Mouse (Mus musculus) heart, adult 8-10 months (tissue): Measurements from ENCODE around the gene Gmnn. TPM values are rescaled to one million over a fixed set of nuclear protein-coding genes. Genes with fewer than 3 reads are reported as not detected.

Source experiments
- DNase-seq: peaks from one replicate; pipeline ENCODE4 v3.0.0; 2022; ENCODE audit warnings: low spot score
- total RNA-seq, 4 experiments: library from RNA; stranded (reverse); gene quantifications; 2 replicates each; pipeline ENCODE4 v1.2.4; 2022

Gene Gmnn
- total RNA-seq, 4 experiments from 2014 or later = 48.1 to 77.5 (median 69.4) TPM

DNA sequence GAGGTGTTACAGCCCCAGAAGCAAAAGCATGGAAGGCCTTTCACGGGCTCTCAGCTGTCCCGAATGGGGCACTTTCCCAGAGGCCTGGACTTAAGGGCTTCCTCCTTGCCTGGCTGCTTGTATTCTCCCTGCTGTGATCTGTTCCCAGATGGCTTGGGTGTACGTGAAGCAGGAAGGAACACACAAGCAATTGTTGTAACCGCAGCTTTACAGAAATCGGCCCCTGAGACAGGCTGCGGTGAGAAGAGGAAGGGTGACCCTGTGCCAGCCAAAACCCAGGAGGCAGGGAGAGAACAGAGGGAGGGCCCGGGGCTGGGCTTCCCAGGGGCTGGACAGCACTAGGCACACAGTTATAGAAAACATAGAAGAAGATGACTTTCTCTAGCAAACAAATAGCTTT is 50.8 kb downstream of the Gmnn start:
- no peak for DNase-seq

DNA sequence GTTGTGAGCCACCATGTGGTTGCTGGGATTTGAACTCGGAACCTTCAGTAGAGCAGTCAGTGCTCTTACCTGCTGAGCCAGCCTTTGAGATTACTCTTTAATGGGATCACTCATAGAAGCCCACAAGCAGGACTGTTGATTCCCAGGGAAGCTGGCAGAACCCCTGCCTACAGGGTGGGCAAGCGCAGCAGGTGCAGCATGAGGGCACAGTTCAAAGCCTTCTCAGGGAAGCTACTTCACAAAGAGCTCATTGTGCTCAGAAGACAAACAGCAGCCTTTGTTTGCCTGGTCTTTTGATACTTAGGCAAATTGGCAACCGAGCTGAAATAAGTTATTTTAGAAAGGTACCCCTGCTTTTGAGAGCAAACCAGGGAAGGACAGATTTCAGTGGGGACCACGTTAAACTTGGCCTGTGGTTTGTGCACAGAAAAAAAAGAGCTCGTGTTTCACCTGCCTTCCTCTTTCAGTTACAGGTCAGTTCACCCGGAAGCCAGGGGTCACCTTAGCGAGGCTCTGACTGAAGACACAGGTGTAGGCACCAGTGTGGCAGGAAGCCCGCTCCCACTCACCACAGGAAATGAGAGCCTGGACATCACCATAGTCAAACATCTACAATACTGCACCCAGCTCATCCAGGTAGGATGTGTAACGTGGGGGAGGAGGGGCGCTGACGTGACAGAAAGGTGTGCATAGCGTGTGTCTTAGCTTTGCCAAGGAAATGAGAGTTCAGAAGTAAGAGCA is 51.9 kb downstream of the Gmnn start:
- no peak for DNase-seq

DNA sequence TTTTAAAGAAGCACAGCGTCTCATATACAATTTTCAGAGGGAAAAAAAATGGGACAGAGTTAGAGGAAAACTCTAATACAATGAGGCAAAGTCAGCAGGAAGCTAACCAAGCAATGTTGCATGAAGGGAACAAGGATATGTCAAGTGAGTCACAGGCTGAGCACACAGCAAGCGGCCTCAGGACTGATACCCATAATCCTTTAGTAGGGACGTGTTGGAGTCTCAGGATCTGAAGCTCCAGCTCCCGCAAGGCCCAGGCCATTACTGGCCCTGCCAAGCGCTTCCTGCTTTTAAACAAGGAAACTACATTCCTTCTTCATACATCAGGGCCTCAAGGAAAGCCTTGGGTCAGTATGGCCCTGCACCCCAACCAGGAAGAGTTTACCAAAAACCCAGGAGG is 59.6 kb downstream of the Gmnn start:
- DNase-seq = no peak

Other genes with a start within 250 kb of the Gmnn start
- gene Ripor2, start 179.7 kb downstream of the Gmnn start, total RNA-seq = 10 to 100 TPM in 2 of 4 experiments, 1 to 10 TPM in 2; 3.9 to 11.7 (median 8.3) TPM
- gene Armh2, start 20.7 kb downstream of the Gmnn start, total RNA-seq = not detected
- 100 to 1,000 TPM; 108 to 118 (median 112) TPM for gene BC005537, start 39.7 kb upstream of the Gmnn start, total RNA-seq
- gene Acot13, start 69.6 kb upstream of the Gmnn start, total RNA-seq = 100 to 1,000 TPM; 404 to 453 (median 416) TPM
- gene Tdp2, start 69.8 kb upstream of the Gmnn start, total RNA-seq = 10 to 100 TPM; 11.3 to 14.2 (median 13.3) TPM
- gene D130043K22Rik, start 83.2 kb upstream of the Gmnn start, total RNA-seq = not detected
- gene Aldh5a1, start 175.7 kb upstream of the Gmnn start, total RNA-seq = 10 to 100 TPM; 26.2 to 29.8 (median 27.0) TPM
- gene Gpld1, start 181.2 kb upstream of the Gmnn start, total RNA-seq = 1 to 10 TPM; 1.7 to 2.7 (median 2.3) TPM